Mouse (Mus musculus): ENCODE results near the gene Soat2. TPM values are rescaled to one million over a fixed set of nuclear protein-coding genes. Genes with fewer than 3 reads are reported as not detected.

The Soat2 gene
- polyA plus RNA-seq, 1 experiment, result 0.17 TPM

DNA sequence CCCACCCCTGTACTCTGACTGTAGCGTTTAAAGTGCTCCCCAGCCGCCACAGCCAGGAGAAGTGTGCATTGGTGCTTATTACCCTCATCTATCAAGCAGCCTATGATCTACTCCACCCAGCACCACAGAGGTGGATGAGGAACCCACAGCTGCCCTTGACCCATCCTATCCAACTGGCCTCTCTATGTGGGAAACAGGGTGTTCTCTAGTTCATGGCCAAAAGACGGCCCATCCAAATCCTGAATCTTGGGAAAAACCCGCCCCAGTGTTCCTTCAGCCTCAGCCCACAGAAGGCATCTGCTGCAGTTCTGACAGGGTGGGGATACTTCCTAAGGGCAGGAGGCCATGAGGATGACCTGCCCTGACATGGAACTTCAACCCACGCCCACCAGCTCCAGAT is 29.8 kb upstream of the Soat2 start:
- Histone ChIP-seq H3K27ac (ENCODE audit: insufficient read depth, low read length) (no peak overlapping the region), H3K4me1 (ENCODE audit: control insufficient read depth, insufficient read depth, low read length) (no peaks in the 10 kb centered on the region), H3K4me3 (ENCODE audit: insufficient read depth, low read length) (no peak overlapping the region)
- TF ChIP-seq POLR2A (IDR thresholded peaks at IDR 0.05; ENCODE audit: extremely low read depth, insufficient read depth, low read length), result no peak
- no peak for TF ChIP-seq CTCF (IDR thresholded peaks at IDR 0.05; ENCODE audit: extremely low read depth, insufficient read depth, low read length)

DNA sequence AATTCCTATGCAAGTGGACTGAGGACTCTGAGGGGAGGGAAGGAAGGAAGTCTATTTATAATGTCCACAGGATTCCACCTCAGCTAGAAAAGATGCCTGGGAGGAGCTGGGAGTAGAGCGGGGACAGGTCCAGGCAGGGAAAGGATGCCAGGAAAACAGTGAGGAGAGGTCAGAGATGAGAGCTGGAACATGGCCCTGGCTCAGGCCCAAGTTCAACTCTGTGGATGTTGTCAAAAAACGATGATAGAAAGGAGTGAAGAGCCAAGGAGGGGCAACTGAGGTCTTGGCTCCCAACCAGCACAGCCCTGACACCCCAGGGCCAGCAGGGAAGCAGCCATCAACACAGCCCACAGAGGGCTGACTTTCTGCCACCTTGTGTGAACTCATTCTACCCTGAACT is 24.0 kb upstream of the Soat2 start:
- TF ChIP-seq POLR2A (IDR thresholded peaks at IDR 0.05; ENCODE audit: extremely low read depth, insufficient read depth, low read length), result no peak
- TF ChIP-seq CTCF (IDR thresholded peaks at IDR 0.05; ENCODE audit: extremely low read depth, insufficient read depth, low read length), result no peak
- Histone ChIP-seq H3K4me3 (ENCODE audit: insufficient read depth, low read length) (no peak overlapping the region), H3K4me1 (ENCODE audit: control insufficient read depth, insufficient read depth, low read length) (no peaks in the 10 kb centered on the region), H3K27ac (ENCODE audit: insufficient read depth, low read length) (no peak overlapping the region)

DNA sequence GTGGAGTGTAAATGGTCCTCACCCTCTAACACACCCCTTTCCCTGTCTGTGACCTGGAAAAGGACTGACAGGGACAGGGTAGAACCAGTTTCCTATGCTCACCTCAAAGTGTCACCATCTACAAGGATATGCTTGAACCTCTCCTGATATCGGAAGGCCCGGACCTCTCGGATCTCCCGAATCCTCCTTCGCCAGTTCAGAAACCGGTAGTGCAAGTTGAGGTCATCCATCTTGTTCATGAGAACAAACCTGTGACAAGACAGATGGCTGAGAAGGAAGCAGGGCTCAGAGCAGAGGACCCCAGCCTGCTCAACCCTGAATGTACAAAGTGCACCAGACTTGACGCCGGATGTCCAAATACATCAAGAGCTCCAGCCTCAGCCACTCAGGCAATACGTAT is 17.0 kb upstream of the Soat2 start:
- TF ChIP-seq POLR2A (IDR thresholded peaks at IDR 0.05; ENCODE audit: extremely low read depth, insufficient read depth, low read length), result no peak
- TF ChIP-seq CTCF (IDR thresholded peaks at IDR 0.05; ENCODE audit: extremely low read depth, insufficient read depth, low read length), result no peak
- Histone ChIP-seq H3K4me3 (ENCODE audit: insufficient read depth, low read length) (no peak overlapping the region), H3K4me1 (ENCODE audit: control insufficient read depth, insufficient read depth, low read length) (no peaks in the 10 kb centered on the region), H3K27ac (ENCODE audit: insufficient read depth, low read length) (no peak overlapping the region)

DNA sequence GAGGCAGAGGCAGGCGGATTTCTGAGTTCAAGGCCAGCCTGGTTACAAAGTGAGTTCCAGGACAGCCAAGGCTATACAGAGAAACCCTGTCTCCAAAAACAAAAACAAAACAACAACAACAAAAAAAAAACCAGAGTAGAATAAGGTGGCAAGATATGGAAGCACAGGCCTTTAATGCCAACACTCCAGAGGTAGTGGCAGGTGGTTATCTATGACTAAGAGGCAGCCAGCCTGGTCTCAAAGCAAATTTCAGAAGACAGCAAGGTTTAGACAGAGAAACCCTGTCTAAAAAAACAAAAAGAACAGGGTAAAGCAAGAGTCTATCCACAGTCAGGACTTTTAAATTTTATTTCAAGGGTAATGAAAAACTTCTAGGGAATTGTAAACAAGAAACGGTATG is 15.6 kb upstream of the Soat2 start:
- peak overlapping the region; percentile 97; the same call in 1 of the 2 replicates for H3K4me3 ChIP-seq (ENCODE audit: insufficient read depth, low read length)

DNA sequence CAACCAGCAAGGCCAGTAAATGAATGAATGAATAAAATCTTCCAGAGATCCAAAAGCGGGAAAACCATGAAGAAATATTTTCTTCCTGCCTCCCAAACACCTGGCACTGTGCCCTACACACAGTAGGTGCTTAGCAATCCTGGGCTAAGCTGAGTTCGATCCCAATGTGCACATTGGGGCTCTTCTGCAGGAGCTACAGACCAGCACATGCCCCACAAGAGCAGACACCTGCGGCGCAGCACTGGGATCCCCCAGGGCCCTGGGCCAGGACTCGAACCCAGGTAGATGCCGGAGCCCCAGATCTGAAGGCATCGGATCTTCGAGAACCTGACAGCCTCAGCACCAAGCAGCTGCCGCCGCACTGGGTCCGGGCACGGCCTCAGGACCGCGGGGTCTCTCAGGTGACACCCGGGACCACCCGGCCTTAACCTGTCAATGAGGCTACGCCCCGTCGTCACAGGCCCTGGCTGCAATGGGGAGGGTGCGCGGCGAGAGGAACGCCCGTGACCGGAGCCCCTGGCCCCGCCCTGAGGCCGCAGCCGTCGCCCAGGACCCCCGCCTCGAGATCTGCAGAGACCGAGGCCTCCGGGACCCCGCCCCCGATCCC is 14.7 kb upstream of the Soat2 start:
- TF ChIP-seq POLR2A (IDR thresholded peaks at IDR 0.05; ENCODE audit: extremely low read depth, insufficient read depth, low read length) (no peak), CTCF (IDR thresholded peaks at IDR 0.05; ENCODE audit: extremely low read depth, insufficient read depth, low read length) (no peak)
- Histone ChIP-seq H3K27ac (ENCODE audit: insufficient read depth, low read length) (no peak overlapping the region), H3K4me1 (ENCODE audit: control insufficient read depth, insufficient read depth, low read length) (no peaks in the 10 kb centered on the region), H3K4me3 (ENCODE audit: insufficient read depth, low read length) (peak overlapping the region; percentile 97)

More for the DNA sequence above, 15.6 kb upstream of the Soat2 start:
- TF ChIP-seq CTCF (IDR thresholded peaks at IDR 0.05; ENCODE audit: extremely low read depth, insufficient read depth, low read length) (no peak), POLR2A (IDR thresholded peaks at IDR 0.05; ENCODE audit: extremely low read depth, insufficient read depth, low read length) (no peak)
- Histone ChIP-seq H3K4me1 (ENCODE audit: control insufficient read depth, insufficient read depth, low read length) (no peaks in the 10 kb centered on the region), H3K27ac (ENCODE audit: insufficient read depth, low read length) (no peak overlapping the region)

DNA sequence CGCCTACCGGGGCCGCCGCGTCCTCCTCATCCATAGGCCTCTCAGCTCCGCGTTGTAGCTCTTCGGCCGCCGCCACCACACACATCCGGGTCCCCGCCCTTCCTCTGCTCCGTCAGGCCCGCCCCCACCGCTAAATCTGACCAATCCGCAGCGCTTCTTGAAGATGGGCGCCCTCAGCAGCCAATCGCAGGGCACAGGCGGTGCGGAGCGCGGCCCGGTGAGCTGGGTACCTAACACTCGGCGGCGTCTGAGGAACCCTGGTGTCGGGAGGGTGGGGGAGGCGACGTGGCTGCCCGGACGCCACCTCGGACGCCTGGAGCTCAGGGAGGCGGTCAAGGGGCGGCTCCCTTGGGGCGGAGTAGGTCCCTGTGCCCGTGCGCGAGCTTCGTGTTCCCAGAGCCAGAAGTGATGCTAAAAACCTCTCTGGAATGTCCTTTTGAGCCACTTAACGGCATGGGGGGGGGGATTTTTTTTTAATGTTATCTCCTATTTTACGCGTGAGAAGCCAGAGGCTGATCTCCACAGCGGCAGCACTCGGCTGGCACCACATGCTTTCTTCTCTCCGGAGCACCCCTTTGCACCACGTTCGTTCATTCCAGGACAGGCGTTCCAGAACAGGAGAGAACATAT is 14.1 kb upstream of the Soat2 start, which contains the start of gene Spryd3:
Gene Spryd3, minus strand, starts transcription at position 106 of the 630 bp plus-strand sequence.
- TF ChIP-seq CTCF (IDR thresholded peaks at IDR 0.05; ENCODE audit: extremely low read depth, insufficient read depth, low read length) (no peak), POLR2A (IDR thresholded peaks at IDR 0.05; ENCODE audit: extremely low read depth, insufficient read depth, low read length) (0 out of 2 replicates have a peak, but pooled peaks have one; percentile 35)
- Histone ChIP-seq H3K4me1 (ENCODE audit: control insufficient read depth, insufficient read depth, low read length) (no peaks in the 10 kb centered on the region), H3K4me3 (ENCODE audit: insufficient read depth, low read length) (peak within 1 kb of the TSS; percentile 97), H3K27ac (ENCODE audit: insufficient read depth, low read length) (no peak within 1 kb of the TSS; the same call in 1 of the 2 replicates)

DNA sequence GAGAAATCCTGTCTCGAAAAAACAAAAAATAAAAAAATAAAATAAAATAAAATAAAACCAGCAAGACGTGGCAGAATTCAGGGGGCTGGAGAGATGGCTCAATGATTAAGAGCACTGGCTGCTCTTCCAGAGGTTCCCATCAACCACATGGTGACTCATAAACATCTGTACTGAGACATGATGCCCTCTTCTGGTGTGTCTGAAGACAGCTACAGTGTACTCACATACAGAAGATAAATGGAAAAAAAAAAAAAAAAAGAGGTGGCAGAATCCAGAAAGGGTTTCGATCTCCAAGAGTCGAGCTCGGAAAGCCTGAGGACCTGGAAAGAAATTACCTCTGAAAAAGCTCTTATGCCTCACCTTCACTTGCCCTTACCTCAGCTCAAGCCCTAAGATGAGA is 9.2 kb upstream of the Soat2 start:
- Histone ChIP-seq H3K4me3 (ENCODE audit: insufficient read depth, low read length) (no peak overlapping the region), H3K4me1 (ENCODE audit: control insufficient read depth, insufficient read depth, low read length) (peaks cover 3% of the 10 kb centered on the region; the same call in 1 of the 2 replicates), H3K27ac (ENCODE audit: insufficient read depth, low read length) (no peak overlapping the region)
- TF ChIP-seq POLR2A (IDR thresholded peaks at IDR 0.05; ENCODE audit: extremely low read depth, insufficient read depth, low read length) (no peak), CTCF (IDR thresholded peaks at IDR 0.05; ENCODE audit: extremely low read depth, insufficient read depth, low read length) (no peak)

DNA sequence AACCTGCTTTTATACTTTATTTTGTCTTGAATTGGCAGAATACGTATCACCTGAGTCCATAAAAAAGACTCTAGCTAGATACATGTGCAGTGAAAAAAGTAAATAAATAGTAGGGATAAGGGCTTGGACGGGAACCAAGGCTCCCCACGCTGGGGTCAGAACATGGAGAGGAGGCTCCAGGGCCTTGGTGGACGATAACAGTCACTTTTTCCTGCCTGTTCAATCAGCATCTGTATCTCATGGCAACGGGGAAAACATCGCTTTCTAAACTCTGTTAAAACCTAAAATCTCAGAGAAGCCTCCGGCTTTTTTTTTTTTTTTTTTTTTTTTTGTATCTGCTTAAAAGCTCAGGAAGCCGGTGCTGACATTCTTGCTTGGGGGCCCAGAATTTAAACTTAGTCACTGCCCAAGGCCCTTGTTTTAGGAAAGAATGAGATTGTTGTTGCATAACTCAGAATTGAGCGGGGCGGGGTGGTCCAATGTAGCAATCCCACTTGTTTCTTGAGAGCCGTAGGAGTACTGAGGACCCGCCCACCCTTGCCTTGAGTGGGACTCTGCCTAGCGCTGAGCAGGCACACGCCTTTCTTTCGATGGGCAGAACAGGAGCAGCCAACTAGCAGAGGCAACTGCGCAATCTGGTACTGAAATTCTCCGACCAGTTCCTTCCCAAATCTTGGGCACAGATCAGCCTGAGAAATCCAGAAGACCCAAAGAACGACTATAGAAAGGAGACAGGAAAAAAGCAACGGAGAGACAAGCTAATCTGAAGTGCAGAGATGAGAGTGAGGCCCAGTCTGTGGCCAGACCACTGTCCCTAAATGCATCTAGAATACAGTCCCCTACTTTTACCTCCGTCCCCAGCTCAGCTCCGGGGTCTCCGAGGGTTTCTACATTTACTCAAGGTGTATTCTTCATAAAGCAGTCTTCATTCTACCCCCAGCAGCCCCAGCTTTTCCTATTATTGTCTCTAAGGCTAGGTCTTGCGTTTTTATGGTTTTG is 7.1 kb upstream of the Soat2 start:
- Histone ChIP-seq H3K27ac (ENCODE audit: insufficient read depth, low read length) (no peak overlapping the region), H3K4me1 (ENCODE audit: control insufficient read depth, insufficient read depth, low read length) (peaks cover 3% of the 10 kb centered on the region; the same call in 1 of the 2 replicates), H3K4me3 (ENCODE audit: insufficient read depth, low read length) (peak overlapping the region; percentile 47; the same call in 1 of the 2 replicates)
- TF ChIP-seq POLR2A (IDR thresholded peaks at IDR 0.05; ENCODE audit: extremely low read depth, insufficient read depth, low read length), result 0 out of 2 replicates have a peak, but pooled peaks have one; percentile 37
- no peak for TF ChIP-seq CTCF (IDR thresholded peaks at IDR 0.05; ENCODE audit: extremely low read depth, insufficient read depth, low read length)

DNA sequence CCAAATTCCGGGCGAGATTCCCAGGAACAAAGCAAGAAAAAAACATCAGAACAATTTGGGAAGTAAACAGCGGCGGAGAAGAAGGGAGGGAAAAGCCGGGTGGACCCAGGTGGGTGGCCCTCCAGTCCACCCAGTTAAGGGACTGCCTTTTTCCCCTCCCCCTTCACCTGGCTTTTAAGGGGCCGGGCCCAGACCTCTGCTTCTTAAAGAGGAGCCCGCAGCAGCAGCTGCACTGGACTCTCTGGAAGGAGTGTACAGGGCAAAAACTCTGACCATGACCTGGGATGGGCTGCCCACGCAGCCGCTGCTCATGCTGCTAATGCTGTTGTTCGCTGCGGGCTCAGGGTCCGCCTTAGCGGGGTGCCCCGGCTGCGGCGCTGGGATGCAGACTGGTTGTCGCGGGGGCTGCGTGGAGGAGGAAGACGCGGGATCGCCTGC is 6.0 kb upstream of the Soat2 start, which contains the start of gene Igfbp6:
Gene Igfbp6, plus strand, starts transcription at position 89 of the 438 bp plus-strand sequence.
- Histone ChIP-seq H3K27ac (ENCODE audit: insufficient read depth, low read length) (peak within 1 kb of the TSS; percentile 68), H3K4me3 (ENCODE audit: insufficient read depth, low read length) (peak within 1 kb of the TSS; percentile 47), H3K4me1 (ENCODE audit: control insufficient read depth, insufficient read depth, low read length) (peaks cover 3% of the 10 kb centered on the region; the same call in 1 of the 2 replicates)
- TF ChIP-seq CTCF (IDR thresholded peaks at IDR 0.05; ENCODE audit: extremely low read depth, insufficient read depth, low read length), result no peak
- no peak for TF ChIP-seq POLR2A (IDR thresholded peaks at IDR 0.05; ENCODE audit: extremely low read depth, insufficient read depth, low read length)
